Mouse (Mus musculus) small intestine, adult 2 months (tissue): ENCODE results near the gene Hsp90aa1.
"Not testable (repeated sequence)": the region's sequence is repeated elsewhere in the genome, so short reads cannot be mapped to it uniquely, and the experiment has no call there.

Experiments used
- CTCF ChIP-seq: fragments of 200-500 bp; IDR thresholded peaks from 2 replicates; pipeline ENCODE4 v1.5.1; 2012; ENCODE audit warnings: low read depth, mild to moderate bottlenecking, control low read depth, inconsistent platforms, low read length, moderate library complexity, mixed read lengths; ENCODE audit not compliant: insufficient replicate concordance, insufficient read length; ENCODE audit errors: extremely low read depth
- POLR2A ChIP-seq: fragments of 200-500 bp; IDR thresholded peaks from 2 replicates; pipeline ENCODE4 v1.6.1; 2012; ENCODE audit warnings: low read depth, mild to moderate bottlenecking, control low read depth, inconsistent platforms, low read length, moderate library complexity

- not testable (repeated sequence) for TF ChIP-seq CTCF, POLR2A
These were observed 9.2 kb downstream of the Hsp90aa1 start for GRCm38 (mm10) chr12:110693378-110693777.
